Mouse (Mus musculus): ENCODE data around the gene Fbxo33.

DNA sequence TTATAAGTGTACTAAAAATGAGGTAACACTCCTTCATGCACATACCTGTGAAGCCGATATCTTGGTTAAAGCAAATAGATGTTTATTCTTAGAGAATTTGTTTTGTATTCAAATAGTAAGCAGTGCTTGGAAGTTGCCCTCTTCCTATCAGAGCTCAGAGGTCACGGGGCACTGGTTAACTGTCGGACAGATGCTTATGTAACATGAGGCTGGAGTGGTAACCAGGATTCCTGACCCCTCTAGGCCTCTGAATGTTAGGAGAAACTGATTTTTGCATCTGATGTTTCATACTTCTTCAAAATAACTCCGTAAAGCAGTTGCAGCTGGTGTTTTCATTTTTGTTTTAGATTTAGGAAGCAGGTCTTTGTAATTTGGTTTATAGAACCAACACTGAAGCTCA is 24.5 kb downstream of the Fbxo33 start:
- TF ChIP-seq POLR2A (IDR thresholded peaks at IDR 0.05; ENCODE audit: control insufficient read depth, low read depth, low read length) (no peak), CTCF (IDR thresholded peaks at IDR 0.05; ENCODE audit: control insufficient read depth, insufficient read depth, insufficient replicate concordance, low read depth, low read length) (no peak)
